Mouse (Mus musculus): ENCODE results near the gene Olfr1364.
A peak's percentile ranks its signal among the peaks of the same experiment; 100 is the strongest.

Gene Olfr1364

DNA sequence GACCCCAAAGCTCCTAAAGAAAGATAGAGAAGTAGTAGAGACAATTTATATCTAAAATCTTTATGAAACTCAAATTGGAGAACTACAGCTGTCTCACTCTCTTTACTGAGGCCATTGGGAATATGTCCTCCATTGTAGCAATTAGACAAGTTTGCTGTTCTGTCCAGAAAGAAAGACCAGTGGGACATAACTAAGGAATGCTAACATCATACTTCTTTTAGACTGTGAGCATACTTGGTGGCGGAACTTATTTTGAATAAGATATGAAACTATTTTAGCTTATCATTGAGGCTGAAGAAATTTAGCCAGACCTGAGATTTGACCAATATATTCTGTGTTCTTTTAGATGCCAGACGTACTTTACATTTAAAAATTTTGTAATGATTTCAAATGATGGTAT, at the start of gene Olfr1364:
Gene Olfr1364, minus strand, starts transcription at position 101 of the 400 bp plus-strand sequence.
- DNase-seq (ENCODE audit: low spot score): no peak

DNA sequence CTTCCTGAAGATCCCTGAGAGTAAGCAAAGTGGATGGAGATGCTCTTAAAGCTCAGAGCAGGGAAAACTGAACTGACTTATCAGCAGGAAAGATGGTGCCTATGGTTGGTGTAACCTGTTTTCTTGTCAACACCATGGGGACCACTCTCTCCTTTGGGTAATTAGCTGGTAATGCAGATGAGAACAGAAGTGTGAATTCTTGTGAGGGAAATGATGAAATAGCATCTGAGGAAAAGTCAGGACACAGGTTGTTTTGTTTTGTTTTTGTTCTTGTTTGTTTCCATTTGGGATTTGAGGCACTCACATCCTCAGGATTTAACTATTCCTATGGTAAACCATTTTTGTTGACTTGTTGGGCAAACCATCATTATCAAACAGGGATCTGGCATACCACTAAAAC, 32.4 kb upstream of the Olfr1364 start, which contains the start of gene Olfr1362:
Gene Olfr1362, minus strand, starts transcription at position 101 of the 400 bp plus-strand sequence.
- no peak for DNase-seq (ENCODE audit: low spot score)

DNA sequence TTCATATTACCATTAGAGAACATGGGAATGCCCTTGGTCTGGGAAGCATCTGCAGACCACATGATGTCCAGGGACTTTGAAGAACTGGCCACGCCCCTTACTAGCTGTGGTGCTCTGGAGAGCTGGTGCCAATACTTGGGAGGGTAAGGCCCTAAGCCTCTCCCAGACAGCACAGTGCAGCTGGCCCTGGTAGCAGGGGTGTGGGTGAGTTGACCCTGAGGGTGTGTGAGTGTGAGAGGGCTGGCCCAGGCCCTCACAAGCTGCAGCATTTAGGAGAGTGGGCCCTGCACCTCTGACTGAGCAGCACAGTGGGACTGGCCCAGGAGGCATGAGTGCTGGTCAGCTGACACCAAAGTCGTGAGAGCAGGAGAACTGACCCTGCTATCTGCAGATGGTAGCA, 10.1 kb upstream of the Olfr1364 start:
- DNase-seq (ENCODE audit: low spot score): no peak

DNA sequence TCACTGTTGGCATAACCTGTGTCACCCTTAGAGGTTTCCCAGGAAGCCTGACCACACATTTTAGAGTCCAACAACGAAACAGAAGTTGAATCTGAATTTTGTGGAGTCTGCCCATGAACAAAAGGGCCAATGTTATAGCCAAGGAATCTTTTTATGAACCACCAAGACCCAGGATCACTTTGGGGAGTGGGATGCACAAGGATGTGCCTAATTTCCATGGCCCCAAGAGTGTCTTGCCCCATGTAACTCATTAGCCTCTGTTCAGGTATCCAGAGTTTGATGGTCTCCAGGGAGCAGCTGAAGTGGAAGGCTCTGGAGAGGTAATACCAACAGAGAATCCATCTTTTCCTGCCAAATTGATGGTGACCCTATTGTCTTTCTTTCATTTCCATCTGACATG, 21.8 kb downstream of the Olfr1364 start, which contains the start of gene Olfr1535:
Gene Olfr1535, minus strand, starts transcription at position 101 of the 400 bp plus-strand sequence.
- no peak for DNase-seq (ENCODE audit: low spot score)

DNA sequence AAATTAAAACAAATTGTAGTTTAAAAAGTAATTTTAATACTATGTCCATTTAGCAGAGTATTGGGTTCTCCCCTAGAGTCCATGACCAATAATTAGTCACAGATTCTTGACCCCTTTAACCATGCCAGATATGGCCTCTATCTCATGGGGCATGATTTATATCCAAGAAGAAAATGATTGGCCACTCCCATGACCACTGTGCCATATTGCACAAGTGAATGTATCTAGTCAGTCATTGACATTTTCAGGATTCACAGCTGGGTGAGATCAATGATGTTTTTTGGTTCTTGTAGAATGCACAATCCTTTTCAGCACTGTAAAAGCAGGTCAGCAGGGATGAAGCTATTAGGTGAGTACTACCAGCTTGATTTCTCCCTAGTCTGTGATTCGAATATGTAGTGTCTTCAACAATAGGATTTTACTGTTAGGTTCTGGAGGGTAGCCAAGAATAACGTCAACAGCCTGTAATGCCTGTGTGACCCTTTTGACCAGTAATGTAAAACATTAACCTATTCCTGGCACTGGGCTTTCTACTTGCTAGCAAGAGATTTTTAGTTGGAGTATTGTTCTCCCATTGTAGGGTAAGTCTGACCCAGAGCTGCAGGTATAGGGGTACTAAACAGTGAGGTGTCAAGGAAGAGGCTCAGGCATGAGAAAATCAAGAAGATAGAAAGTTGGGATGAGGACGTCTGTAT, 31.0 kb downstream of the Olfr1364 start:
- no peak for DNase-seq (ENCODE audit: low spot score)

DNA sequence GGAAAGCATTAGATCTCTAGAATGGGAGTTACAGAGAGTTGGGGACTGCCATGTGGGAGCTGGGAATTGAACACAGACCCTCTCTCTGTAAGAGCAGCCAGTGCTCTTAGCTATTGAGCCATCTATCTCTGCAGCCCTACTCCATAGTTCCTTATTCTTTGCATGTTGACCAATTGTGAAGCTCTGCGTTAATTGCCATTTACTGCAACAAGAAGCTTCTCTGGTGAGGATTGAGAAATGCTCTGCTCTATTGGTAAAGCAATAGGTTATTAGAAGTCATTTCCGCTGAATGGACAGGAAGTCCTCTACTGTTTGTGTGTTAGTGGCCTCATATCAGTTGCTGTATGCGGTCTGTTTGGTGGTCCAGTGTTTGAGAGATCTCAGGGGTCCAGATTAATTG, 32.1 kb downstream of the Olfr1364 start:
- no peak for DNase-seq (ENCODE audit: low spot score)

DNA sequence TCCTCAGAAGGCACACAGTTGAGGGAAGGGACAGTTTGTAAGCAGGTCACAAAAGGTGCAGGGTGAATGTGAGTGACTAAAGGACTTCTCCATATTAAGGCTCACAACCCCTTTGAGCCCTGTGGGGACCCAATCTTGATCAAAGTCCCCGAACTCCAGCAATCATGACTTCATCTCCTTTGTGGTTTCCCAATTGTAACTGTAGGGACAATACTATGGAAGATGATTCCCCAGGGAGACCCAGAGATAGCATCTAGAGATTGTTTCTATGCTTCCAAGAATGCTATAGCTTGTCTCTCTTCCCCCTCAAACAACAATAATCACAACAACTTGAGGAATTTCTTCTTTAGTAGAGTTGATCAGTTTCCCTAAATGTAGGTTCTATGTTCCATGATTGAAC, 38.9 kb downstream of the Olfr1364 start, which contains the start of gene Olfr1366:
Gene Olfr1366, minus strand, starts transcription at position 101 of the 400 bp plus-strand sequence.
- DNase-seq (ENCODE audit: low spot score): no peak

DNA sequence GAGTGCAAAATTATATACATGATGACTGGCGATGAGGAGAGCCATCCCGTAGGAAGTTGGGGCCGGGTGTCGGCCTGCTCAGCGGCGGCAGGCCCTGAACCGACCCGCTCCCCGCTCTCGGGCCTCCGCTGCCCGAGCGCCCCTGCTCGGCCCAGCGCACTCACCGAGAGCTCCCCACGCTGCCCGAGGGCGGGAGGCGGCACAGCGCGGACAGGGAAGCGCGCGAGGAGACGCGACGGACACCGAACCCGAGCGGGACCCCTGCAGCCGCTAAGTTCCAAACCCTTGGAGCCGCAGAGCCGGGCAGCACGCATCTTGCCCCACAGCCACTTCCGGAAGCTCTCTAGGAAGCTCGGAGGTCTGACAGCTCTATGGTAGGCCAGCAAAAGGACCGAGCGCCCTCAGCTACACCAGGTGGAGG, 50.8 kb downstream of the Olfr1364 start, which contains the start of gene Zkscan8:
Gene Zkscan8, minus strand, starts transcription at position 340 of the 421 bp plus-strand sequence.
- peak; percentile 24 for DNase-seq (ENCODE audit: low spot score)

DNA sequence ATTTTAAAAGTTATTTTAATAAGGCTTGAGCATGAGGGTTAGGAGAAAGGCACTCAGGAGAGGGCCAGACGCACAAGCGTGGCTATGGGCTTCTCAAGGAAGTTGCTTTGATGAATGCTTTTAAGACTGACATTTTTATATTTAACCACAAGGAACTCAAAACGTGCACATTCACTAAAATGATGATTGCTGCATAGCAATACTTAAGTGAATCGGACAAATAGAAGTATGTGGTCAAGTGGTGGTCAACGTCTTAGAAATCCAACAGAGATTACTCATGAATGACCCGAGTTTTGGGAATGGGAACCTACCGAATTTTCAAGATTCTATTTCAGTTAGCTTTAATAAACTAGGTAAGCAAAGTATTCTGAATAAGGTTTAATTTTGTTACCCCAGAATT, 51.4 kb downstream of the Olfr1364 start:
- no peak for DNase-seq (ENCODE audit: low spot score)
